Mouse (Mus musculus) granulocyte monocyte progenitor cell, adult 5-6 weeks (primary cell): ENCODE measurements around the gene Sept12. TPM values are rescaled to one million over a fixed set of nuclear protein-coding genes. Genes with fewer than 3 reads are reported as not detected.

Experiments used
- ATAC-seq: replicated peaks from 2 replicates; pipeline ENCODE4 v1.8.0; 2016; ENCODE audit warnings: mild to moderate bottlenecking, moderate TSS enrichment, inconsistent platforms; ENCODE audit not compliant: poor library complexity, severe bottlenecking
- total RNA-seq, 2 experiments: library from RNA; stranded (forward) in 1 of 2; stranded (reverse) in 1 of 2; fragments of 200-712, 200-1000 nt in 1 of 2; fragments of >200 nt in 1 of 2; fragmentation: Nextera tagmentation in 1 of 2; gene quantifications; 2 replicates each; pipeline ENCODE4 v1.2.3; 2014 to 2017

Gene Sept12
- total RNA-seq, 2 experiments from 2014 or later = not detected

DNA sequence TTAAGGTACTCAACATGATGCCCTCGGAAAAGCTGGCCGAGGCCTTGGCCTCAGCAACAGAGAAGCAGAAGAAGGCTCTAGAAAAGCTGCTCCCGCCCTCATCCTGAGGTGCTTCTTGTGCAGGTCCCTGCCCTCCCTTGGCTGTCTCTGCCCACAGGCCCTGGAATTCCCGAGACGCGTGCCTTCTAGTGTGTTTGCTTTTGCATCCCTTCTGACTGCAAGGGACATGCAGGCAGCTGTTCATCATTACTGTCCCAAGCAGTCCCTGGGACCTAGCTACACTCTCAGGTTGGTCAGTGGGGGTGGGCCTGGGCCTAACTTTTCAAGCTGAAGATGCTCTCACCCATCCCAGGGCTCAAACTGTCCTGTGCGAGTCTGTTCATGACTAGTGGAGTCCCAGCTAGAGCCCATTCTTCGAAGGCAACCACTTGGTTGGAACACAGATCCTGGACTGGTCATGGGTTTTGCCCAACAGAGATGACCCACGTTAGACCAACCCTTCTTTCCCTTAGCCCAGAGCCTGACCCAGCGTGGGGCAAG, 57.3 kb downstream of the Sept12 start:
- ATAC-seq = no peak

DNA sequence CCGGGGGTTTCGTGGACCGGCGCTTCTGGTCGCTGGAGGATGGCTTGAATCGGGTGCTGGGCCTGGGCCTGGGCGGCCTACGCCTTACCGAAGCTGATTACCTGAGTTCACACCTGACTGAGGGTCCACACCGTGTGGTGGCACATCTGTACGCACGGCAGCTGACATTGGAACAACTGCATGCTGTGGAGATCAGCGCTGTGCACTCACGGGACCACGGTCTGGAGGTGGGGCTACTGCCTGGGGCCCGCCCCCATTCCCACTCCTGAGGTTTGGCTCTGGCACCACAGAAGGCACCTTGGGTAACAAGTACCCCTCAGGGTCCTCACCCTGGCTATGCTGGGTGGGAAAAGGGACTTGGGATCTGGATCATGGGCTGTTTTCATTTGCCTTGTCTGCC, 58.2 kb downstream of the Sept12 start:
- ATAC-seq = peak; percentile 67

DNA sequence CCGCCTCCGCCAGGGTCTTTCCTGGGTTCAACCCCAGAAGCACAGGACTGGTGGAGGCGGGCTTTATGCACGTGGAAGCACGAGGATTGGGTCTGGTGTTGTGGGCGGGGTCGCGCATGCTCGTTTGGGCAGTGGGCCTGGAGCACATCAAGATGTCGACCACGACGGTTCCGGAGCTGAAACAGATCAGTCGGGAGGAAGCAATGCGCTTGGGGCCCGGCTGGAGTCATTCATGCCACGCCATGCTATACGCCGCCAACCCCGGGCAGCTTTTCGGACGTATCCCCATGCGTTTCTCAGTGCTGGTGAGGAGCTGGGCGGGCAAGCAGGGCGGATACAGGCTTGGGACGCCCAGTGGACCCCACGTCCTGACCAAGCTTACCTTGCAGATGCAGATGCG, 58.7 kb downstream of the Sept12 start:
- ATAC-seq = peak; percentile 91

DNA sequence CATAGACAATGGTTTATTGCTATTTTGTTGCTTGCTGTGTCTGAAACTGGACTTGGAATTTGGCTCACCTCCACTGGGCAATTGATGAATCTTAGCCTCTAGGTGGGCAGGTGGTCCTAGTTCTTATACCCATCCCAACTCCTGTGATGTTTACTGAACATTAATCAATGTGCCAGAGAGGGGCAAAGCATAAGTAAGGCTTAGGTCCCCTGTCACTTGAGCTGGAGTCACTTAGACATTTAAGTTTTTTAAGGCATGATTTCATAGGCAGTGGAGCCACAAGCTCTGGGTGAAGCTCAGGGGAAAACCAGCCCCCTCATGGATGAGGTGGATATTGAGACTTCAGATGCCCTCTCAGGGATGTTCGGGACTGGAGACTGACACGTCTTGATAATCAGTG, 59.2 kb downstream of the Sept12 start, which contains the start of gene Nudt16l1:
Gene Nudt16l1, plus strand, starts transcription at position 301 of the 400 bp plus-strand sequence.
- no peak for ATAC-seq

DNA sequence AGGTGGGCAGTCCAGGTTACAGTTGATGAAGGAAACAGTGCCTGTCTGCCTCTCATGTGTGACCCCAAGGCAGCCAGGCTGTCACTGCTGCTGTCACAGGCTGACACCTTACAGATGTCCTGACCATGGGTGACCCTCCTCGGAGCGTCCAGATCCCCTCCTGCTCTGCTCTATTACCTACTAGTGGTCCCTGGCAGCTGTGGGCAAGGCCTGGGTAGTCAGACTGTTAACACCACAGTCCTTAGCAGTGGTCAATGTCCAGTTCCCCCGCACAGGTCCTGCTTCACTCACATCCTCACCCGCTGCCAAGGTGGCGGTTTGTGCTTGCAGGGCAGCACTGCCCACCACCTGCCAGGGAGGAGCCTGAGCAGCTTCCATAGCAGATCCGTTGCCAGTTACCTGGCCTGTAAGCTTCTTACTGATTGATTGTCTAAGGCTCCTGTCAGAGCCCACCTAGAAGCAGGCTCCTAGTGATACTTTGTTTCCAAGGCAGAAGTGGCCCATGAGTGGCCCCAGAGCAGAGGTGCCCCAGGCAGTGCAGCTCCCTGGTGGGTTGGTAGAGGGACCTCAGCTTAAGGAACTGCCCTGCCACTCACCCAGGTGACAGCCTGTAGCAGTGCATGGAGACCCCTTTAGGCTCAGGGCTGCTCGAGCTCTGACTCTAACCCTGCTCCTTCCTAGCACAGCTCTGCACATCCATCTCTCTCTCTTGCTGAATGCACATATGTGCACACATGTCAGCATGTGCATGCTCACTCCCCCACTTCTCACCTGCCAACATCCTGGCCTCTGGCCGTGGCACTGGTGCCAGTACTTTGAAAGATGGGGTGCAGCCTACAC, 60.1 kb downstream of the Sept12 start:
- no peak for ATAC-seq

Other genes with a start within 250 kb of the Sept12 start
- gene Cdip1, start 207.6 kb downstream of the Sept12 start, total RNA-seq (2014; fragmentation: Nextera tagmentation) = 22.2 and 26.0 TPM in 2 replicates
- gene Cdip1, start 207.6 kb downstream of the Sept12 start, total RNA-seq (2017) = 11.4 and 13.1 TPM in 2 replicates
- gene 4930562C15Rik, start 162.4 kb downstream of the Sept12 start, total RNA-seq (2014; fragmentation: Nextera tagmentation) = not detected in 2 replicates
- gene 4930562C15Rik, start 162.4 kb downstream of the Sept12 start, total RNA-seq (2017) = 0.65 TPM in 1 of 2 replicates, not detected in the other
- 37.0 and 39.8 TPM in 2 replicates for gene Ubald1, start 117.5 kb downstream of the Sept12 start, total RNA-seq (2014; fragmentation: Nextera tagmentation)
- 11.4 and 14.1 TPM in 2 replicates for gene Ubald1, start 117.5 kb downstream of the Sept12 start, total RNA-seq (2017)
- 28.3 and 33.5 TPM in 2 replicates for gene Mgrn1, start 111.6 kb downstream of the Sept12 start, total RNA-seq (2014; fragmentation: Nextera tagmentation)
- gene Mgrn1, start 111.6 kb downstream of the Sept12 start, total RNA-seq (2017) = 16.6 and 21.6 TPM in 2 replicates
- gene Nudt16l1, start 59.1 kb downstream of the Sept12 start, total RNA-seq (2014; fragmentation: Nextera tagmentation) = 45.1 and 51.5 TPM in 2 replicates
- gene Nudt16l1, start 59.1 kb downstream of the Sept12 start, total RNA-seq (2017) = 13.2 and 15.8 TPM in 2 replicates
- 34.2 and 72.9 TPM in 2 replicates for gene Anks3, start 33.6 kb downstream of the Sept12 start, total RNA-seq (2014; fragmentation: Nextera tagmentation)
- 19.3 and 34.8 TPM in 2 replicates for gene Anks3, start 33.6 kb downstream of the Sept12 start, total RNA-seq (2017)
- gene Smim22, start 9.4 kb upstream of the Sept12 start, total RNA-seq (2014; fragmentation: Nextera tagmentation) = not detected in 2 replicates
- gene Smim22, start 9.4 kb upstream of the Sept12 start, total RNA-seq (2017) = not detected in 2 replicates
- gene Rogdi, start 15.7 kb upstream of the Sept12 start, total RNA-seq (2014; fragmentation: Nextera tagmentation) = 61.2 and 81.6 TPM in 2 replicates
- gene Rogdi, start 15.7 kb upstream of the Sept12 start, total RNA-seq (2017) = 17.9 and 20.2 TPM in 2 replicates
- 96.9 and 97.4 TPM in 2 replicates for gene Glyr1, start 52.0 kb upstream of the Sept12 start, total RNA-seq (2014; fragmentation: Nextera tagmentation)
- 103 and 105 TPM in 2 replicates for gene Glyr1, start 52.0 kb upstream of the Sept12 start, total RNA-seq (2017)
- 51.8 and 54.2 TPM in 2 replicates for gene Ubn1, start 52.2 kb upstream of the Sept12 start, total RNA-seq (2014; fragmentation: Nextera tagmentation)
- 44.3 and 48.4 TPM in 2 replicates for gene Ubn1, start 52.2 kb upstream of the Sept12 start, total RNA-seq (2017)
- gene Ppl, start 134.6 kb upstream of the Sept12 start, total RNA-seq (2014; fragmentation: Nextera tagmentation) = not detected in 2 replicates
- gene Ppl, start 134.6 kb upstream of the Sept12 start, total RNA-seq (2017) = not detected in 2 replicates
- not detected in 2 replicates for gene Sec14l5, start 149.3 kb upstream of the Sept12 start, total RNA-seq (2014; fragmentation: Nextera tagmentation)
- not detected in 2 replicates for gene Sec14l5, start 149.3 kb upstream of the Sept12 start, total RNA-seq (2017)
- gene Nagpa, start 206.2 kb upstream of the Sept12 start, total RNA-seq (2014; fragmentation: Nextera tagmentation) = 42.0 and 68.1 TPM in 2 replicates
- 64.8 and 75.8 TPM in 2 replicates for gene Nagpa, start 206.2 kb upstream of the Sept12 start, total RNA-seq (2017)
- gene AU021092, start 224.4 kb upstream of the Sept12 start, total RNA-seq (2014; fragmentation: Nextera tagmentation) = not detected in 2 replicates
- not detected in 2 replicates for gene AU021092, start 224.4 kb upstream of the Sept12 start, total RNA-seq (2017)
- 16.7 and 26.9 TPM in 2 replicates for gene Alg1, start 235.8 kb upstream of the Sept12 start, total RNA-seq (2014; fragmentation: Nextera tagmentation)
- 18.3 and 19.9 TPM in 2 replicates for gene Alg1, start 235.8 kb upstream of the Sept12 start, total RNA-seq (2017)